Mouse (Mus musculus) heart, adult 2 months (tissue): ENCODE results near the gene Mmadhc.

Experiments used
- CTCF ChIP-seq: fragments of 200-600 bp; IDR thresholded peaks from 2 replicates; pipeline ENCODE4 v1.8.1; 2022; ENCODE audit warnings: antibody characterized with exemption, mild to moderate bottlenecking, moderate library complexity
- EP300 ChIP-seq: fragments of 200-500 bp; IDR thresholded peaks from 2 replicates; pipeline ENCODE4 v1.6.1; 2011; ENCODE audit warnings: low read depth, low read length, control low read depth; ENCODE audit not compliant: insufficient read depth
- POLR2A ChIP-seq: fragments of 200-500 bp; IDR thresholded peaks from 2 replicates; pipeline ENCODE4 v1.6.1; 2011; ENCODE audit warnings: mild to moderate bottlenecking, low read depth, low read length, control low read depth; ENCODE audit not compliant: insufficient read depth

DNA sequence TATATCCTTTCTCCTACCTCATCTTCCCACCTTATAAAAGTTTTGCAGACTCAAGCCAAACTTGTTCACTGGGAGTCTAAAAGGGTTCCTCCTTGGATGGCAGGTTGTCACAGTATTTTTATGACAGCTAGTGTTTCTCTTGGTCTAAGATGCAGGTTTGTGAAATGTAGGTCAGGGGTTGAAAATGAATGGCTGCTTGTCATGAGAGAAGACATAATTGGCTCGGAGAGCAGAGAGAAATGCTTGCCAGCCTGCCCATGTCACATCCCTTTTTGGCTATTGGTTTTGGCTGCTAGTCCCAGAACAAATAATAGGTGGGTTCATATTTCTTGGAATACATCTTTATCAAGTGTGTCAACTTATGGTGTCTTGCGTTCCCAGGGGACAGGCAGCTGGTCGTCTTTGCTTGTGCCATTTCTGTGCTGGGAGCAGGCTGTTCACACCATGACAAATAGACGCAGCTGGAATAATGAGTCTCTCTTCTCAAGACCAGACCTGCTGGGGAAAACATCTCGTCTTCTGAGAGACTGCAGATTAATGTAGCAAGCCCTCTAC lies 35.2 kb upstream of the Mmadhc start:
- TF ChIP-seq POLR2A (no peak), CTCF (no peak), EP300 (no peak)
